Mouse (Mus musculus) liver, embryonic 14.5 days (tissue): ENCODE results near the gene Usp17lc.
"Not testable (repeated sequence)": the region's sequence is repeated elsewhere in the genome, so short reads cannot be mapped to it uniquely, and the experiment has no call there.

ENCODE experiments used
- CTCF ChIP-seq: IDR thresholded peaks from 2 replicates; pipeline ENCODE4 v1.5.1; 2016; ENCODE audit warnings: antibody characterized with exemption, low read depth, control low read depth
- EP300 ChIP-seq: IDR thresholded peaks from 2 replicates; pipeline ENCODE4 v1.6.1; 2016; ENCODE audit warnings: antibody characterized with exemption, low read depth

- TF ChIP-seq EP300, CTCF: not testable (repeated sequence)
Measured at GRCm38 (mm10) chr7:103406521-103407055, 8.3 kb upstream of the Usp17lc start.
